Mouse (Mus musculus): ENCODE data around the gene Hecw2.

The Hecw2 gene

GRCm38 (mm10) chr1:53775036-53775435, 419.9 kb downstream of the Hecw2 start:
- DNase-seq = no peak

- no peak for DNase-seq
Observed at GRCm38 (mm10) chr1:53774571-53774970, 420.4 kb downstream of the Hecw2 start.

GRCm38 (mm10) chr1:53773994-53774393, 421.0 kb downstream of the Hecw2 start:
- DNase-seq = no peak

GRCm38 (mm10) chr1:53772967-53773366, 422.0 kb downstream of the Hecw2 start:
- no peak for DNase-seq

- DNase-seq = no peak
Observed at GRCm38 (mm10) chr1:53771476-53771875, 423.5 kb downstream of the Hecw2 start.

- no peak for DNase-seq
Observed at GRCm38 (mm10) chr1:53766112-53766511, 428.9 kb downstream of the Hecw2 start.

- DNase-seq = no peak
Observed at GRCm38 (mm10) chr1:53757316-53757715, 437.7 kb downstream of the Hecw2 start.
